Mouse (Mus musculus) thymus, adult 2 months (tissue): ENCODE measurements around the gene Kcng4.

Experiments used
- CTCF ChIP-seq: fragments of 200-500 bp; IDR thresholded peaks from 2 replicates; pipeline ENCODE4 v1.5.1; 2012; ENCODE audit warnings: mild to moderate bottlenecking, control low read depth, low read length, moderate library complexity, borderline replicate concordance; ENCODE audit not compliant: control insufficient read depth, poor library complexity, insufficient read depth; ENCODE audit errors: extremely low read depth
- POLR2A ChIP-seq: fragments of 200-500 bp; IDR thresholded peaks from 2 replicates; pipeline ENCODE4 v1.6.1; 2012; ENCODE audit warnings: mild to moderate bottlenecking, low read length, control low read depth, moderate library complexity; ENCODE audit not compliant: control insufficient read depth, poor library complexity, insufficient read depth; ENCODE audit errors: extremely low read depth

- peak; percentile 67 for TF ChIP-seq POLR2A
- TF ChIP-seq CTCF, result peak; percentile 85
Measured at GRCm38 (mm10) chr8:119604996-119605395, 30.5 kb downstream of the Kcng4 start, which contains the start of gene Taf1c.
